Mouse (Mus musculus) 3134 (cell line): Measurements from ENCODE around the gene Gon7.
A peak's percentile ranks its signal among the peaks of the same experiment; 100 is the strongest.

ENCODE experiments used
- DNase-seq: peaks from one replicate; pipeline ENCODE4 v3.0.0-alpha.2; 2011; ENCODE audit warnings: low spot score; ENCODE audit not compliant: insufficient read length; ENCODE audit errors: extremely low read depth

Gene Gon7

DNA sequence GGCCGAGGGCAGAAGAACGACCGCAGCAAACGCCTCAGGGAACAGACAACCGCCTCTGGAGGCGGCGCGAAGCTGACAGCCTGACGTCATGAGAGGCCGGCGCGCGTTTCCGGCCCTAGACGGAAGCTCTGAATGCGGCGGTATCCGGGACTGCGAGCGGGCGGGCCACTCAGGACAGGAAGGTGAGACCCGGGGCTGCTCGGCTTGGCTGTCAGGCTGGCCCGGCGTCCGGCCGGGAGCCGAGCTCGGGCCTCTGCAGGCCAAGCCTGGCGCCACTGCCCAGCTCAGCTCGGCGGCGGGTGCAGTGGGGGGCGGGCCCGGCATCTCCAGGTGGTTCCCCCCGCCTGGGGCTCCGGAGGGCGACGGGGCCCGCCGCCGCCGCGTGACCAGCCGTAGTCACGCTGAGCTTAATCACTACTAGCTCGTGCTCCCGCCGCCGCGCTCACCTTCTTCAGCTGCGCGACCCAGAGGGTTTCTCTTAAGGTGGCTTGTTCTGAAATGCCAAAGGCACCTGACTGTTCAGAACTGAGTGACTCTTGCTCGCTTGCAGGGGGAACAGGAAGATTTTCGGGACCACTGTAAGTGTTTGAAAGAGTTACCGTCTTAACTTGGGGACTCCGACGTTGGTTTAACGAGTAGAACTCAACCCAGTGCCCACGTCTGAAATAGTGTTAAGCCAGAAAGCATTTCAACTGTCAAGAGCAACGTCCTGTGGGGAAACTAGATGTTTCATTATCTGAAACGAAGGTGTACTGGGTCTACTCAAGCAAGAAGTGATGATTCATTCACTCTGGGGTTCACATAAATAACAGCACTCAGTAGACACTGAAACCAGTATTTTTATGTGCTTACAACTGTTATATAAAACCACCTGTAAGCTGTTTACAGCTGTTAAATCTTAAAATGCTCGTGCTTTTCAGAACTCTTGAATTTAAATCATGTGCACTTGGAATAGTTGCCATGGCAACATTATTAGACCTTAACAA lies 13.7 kb downstream of the Gon7 start, which contains the start of the genes Moap1 and Tmem251:
Moap1 (minus strand) TSS at position 73 of the 986 bp plus-strand sequence.
Tmem251 (plus strand) TSS at position 174 of the 986 bp plus-strand sequence.
- peak; percentile 89 for DNase-seq

GRCm38 (mm10) chr12:102743036-102743588 lies 14.5 kb downstream of the Gon7 start:
- no peak for DNase-seq

DNA sequence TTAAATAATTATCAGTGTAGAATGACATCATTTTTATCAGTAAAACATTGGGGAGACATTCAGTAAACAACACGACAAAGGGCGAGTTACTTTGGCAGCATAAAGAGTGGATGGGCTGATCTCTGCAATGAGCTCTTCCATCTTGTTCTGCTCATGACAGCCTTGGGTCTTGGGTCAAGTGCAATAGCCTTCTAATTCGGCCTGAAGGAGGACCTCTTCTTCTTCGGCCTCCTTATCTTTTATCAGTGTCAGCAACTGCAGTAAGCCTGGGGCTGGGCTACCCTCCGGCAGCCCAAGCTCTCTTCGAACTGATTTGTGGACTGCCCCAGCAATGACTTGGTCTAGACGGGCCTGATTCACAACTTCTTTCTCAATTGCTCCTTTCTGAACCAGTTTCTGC lies 15.5 kb downstream of the Gon7 start:
- DNase-seq: no peak

- DNase-seq: no peak
Measured at GRCm38 (mm10) chr12:102740285-102740684, 17.3 kb downstream of the Gon7 start.

- DNase-seq: no peak
Measured at GRCm38 (mm10) chr12:102739096-102739495, 18.5 kb downstream of the Gon7 start.

GRCm38 (mm10) chr12:102733381-102733780 lies 24.2 kb downstream of the Gon7 start:
- DNase-seq: peak; percentile 27

- DNase-seq: peak; percentile 33
Measured at GRCm38 (mm10) chr12:102730798-102731619, 26.6 kb downstream of the Gon7 start.

- no peak for DNase-seq
Measured at GRCm38 (mm10) chr12:102729855-102730797, 27.5 kb downstream of the Gon7 start.

DNA sequence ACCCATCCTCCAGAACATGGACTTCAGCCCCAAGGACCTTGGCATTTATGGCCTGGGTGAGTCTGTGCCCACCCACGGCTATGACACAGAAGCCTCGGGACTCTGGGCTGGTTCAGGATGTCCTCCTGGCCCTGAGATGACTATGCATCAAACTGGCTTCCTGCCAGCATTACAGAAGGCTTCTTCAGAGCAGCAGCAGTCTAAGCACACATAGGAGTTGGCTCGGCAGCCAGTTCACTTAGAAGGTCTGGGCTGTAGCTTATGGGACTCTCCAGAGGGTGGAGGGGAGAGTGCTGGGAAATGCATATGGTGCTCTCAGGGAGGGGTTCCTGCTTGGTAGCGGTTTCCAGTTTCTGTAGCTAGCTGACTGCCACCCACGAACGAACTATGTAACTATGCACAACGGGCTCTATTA lies 31.8 kb downstream of the Gon7 start:
- DNase-seq: no peak

- DNase-seq: no peak
Measured at GRCm38 (mm10) chr12:102725146-102725545, 32.5 kb downstream of the Gon7 start.

GRCm38 (mm10) chr12:102723861-102724260 lies 33.7 kb downstream of the Gon7 start:
- no peak for DNase-seq

DNA sequence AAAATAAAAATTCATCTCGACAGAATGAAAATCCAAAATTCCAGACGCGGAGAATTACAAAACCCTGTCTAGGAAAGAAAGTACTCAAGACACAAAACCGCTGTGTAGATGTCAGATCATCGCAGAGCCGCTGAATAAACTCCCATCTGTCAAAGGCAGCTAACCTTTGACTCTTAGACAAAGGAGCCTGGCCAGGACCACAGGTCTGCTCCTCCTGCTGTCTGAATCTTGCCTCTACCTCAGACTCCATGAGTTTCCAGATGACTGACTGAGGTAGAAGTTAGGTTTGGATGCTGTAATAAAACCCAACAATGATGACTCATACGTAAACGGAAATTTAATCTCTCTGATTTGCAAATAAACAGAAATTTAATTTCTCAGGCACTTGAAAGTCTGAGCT lies 34.6 kb downstream of the Gon7 start:
- no peak for DNase-seq

DNA sequence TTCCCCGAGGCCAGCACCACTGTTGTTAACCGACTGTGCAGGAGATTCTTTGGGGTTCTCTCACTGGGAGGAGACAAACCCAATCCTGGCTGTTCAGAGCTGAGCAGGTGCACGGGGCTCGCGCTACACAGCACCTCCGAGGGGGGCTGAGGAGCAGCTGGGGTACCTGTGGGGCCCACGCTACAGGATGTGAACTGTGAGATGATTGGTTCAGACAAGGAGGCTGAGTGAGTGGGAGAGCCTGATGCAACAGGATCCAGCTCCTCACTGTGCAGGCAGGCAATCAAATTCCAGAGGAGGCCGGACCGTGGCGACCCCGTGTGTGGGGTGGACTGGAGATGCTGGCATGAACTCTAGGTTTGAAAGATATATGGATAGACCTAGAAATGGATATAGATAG lies 35.2 kb downstream of the Gon7 start:
- no peak for DNase-seq

DNA sequence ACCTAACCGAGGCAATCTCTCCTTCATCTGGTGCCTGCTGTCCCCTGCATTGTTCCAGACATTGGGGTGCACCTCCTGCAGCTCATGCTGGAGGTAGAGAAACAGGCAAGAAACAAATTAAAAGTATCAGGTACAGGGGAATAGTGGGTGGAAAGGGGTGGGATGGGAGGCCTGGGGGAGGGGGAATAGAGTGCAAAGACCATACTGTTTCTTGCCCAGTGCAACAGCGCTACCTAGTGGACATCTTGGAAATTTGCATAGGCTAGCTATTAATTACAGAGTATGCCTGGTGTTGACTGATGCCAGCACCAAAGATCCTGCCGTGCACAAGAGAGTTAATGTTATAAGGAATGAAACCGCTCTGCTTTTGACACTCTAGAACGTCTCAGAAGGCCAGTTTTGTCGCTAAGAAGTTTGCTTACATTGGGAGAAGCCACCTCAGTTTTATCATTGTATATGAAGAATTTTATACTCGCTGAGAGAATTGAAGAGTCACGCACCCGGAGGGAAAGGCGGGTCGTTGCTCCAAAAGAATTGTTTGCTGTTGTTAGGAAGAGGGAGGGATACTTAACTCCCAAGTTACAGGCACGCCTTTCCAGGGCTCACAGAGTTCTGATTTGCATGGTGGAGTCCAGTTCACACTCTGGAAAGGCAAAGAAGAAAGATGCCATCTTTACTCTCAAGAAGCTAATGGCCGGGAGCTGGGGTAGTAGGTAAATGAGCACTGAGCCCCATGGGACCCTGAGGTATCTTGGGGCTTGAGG lies 37.9 kb downstream of the Gon7 start:
- no peak for DNase-seq

- no peak for DNase-seq
Measured at GRCm38 (mm10) chr12:102714654-102715395, 42.8 kb downstream of the Gon7 start.

DNA sequence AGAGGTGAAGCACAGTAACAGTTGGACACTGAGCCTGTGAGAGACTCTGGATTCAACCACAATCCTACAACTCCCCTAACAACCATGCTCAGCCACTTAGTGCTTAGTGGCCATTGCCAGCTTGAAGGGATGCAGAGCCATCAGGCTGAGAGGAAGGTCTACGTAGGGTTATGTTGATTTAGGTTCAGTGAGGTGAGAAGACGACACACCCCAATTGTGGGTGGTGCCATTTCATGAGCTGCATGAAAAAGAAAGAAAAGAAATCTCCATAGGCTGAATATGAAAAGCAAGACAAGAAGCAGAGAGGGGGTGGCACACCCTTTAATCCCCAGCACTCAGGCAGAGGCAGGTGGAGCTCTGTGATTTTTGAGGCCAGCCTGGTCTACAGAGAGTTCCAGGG lies 43.5 kb downstream of the Gon7 start:
- DNase-seq: no peak

- DNase-seq: no peak
Measured at GRCm38 (mm10) chr12:102713153-102713865, 44.3 kb downstream of the Gon7 start.

GRCm38 (mm10) chr12:102710851-102711375 lies 46.7 kb downstream of the Gon7 start:
- no peak for DNase-seq
